Mouse (Mus musculus) hindbrain, embryonic 13.5 days (tissue): ENCODE data around the gene Dop1a. TPM values are rescaled to one million over a fixed set of nuclear protein-coding genes. Genes with fewer than 3 reads are reported as not detected.
"Not testable (repeated sequence)": the region's sequence is repeated elsewhere in the genome, so short reads cannot be mapped to it uniquely, and the experiment has no call there.

Experiments
- ATAC-seq: fragments of 200-750 bp; cut with Nextera tagmentation; 2 replicates; pipeline ENCODE4 v1.8.0; 2017; ENCODE audit warnings: moderate TSS enrichment; ENCODE audit not compliant: low FRiP score
- H3K27ac ChIP-seq: fragments of 300-500 bp; sonication (generic); 2 replicates; pipeline ENCODE4 v1.5.1; 2015; ENCODE audit warnings: inconsistent platforms, mild to moderate bottlenecking, moderate library complexity
- H3K27me3 ChIP-seq: fragments of 300-500 bp; sonication (generic); 2 replicates; pipeline ENCODE4 v1.6.1; 2015; ENCODE audit warnings: mild to moderate bottlenecking, inconsistent platforms
- H3K36me3 ChIP-seq: fragments of 300-500 bp; sonication (generic); 2 replicates; pipeline ENCODE4 v1.6.1; 2015; ENCODE audit warnings: mild to moderate bottlenecking, inconsistent platforms
- H3K4me1 ChIP-seq: fragments of 300-500 bp; sonication (generic); replicated peaks from 2 replicates; pipeline ENCODE4 v1.6.1; 2015; ENCODE audit warnings: inconsistent platforms
- H3K4me2 ChIP-seq: fragments of 300-500 bp; sonication (generic); 2 replicates; pipeline ENCODE4 v1.6.1; 2015; ENCODE audit warnings: inconsistent platforms, mild to moderate bottlenecking, moderate library complexity
- H3K4me3 ChIP-seq: fragments of 300-500 bp; sonication (generic); 2 replicates; pipeline ENCODE4 v1.5.1; 2015; ENCODE audit warnings: mild to moderate bottlenecking, inconsistent platforms
- H3K9ac ChIP-seq: fragments of 300-500 bp; sonication (generic); 2 replicates; pipeline ENCODE4 v1.6.1; 2015; ENCODE audit warnings: mild to moderate bottlenecking, inconsistent platforms
- H3K9me3 ChIP-seq: fragments of 300-500 bp; sonication (generic); 2 replicates; pipeline ENCODE4 v1.6.1; 2016; ENCODE audit warnings: inconsistent platforms
- WGBS: fragments of 180-500 bp; shearing (Covaris S2); methylation state at CpG from one replicate; pipeline ENCODE4 v1.1.7; 2015; 5-methylcytosine and 5-hydroxymethylcytosine counted together
- polyA plus RNA-seq: library from polyadenylated mRNA; unstranded; fragments of >200 nt; fragmentation: Nextera tagmentation; extraction: Ambion mirVana; gene quantifications from 2 replicates; pipeline ENCODE4 v1.2.1, GENCODE M21; 2015

The Dop1a gene
- polyA plus RNA-seq, 1 experiment from 2014 or later: 28.5 TPM

- not testable (repeated sequence) for H3K9me3 ChIP-seq, H3K4me3 ChIP-seq, H3K4me2 ChIP-seq, H3K4me1 ChIP-seq, ATAC-seq, H3K27ac ChIP-seq, H3K9ac ChIP-seq, H3K36me3 ChIP-seq, H3K27me3 ChIP-seq
- WGBS: 76% methylated on average over 10 of the region's 10 CpGs
These were observed 127.4 kb downstream of the Dop1a start for GRCm38 (mm10) chr9:86594357-86594767.

GRCm38 (mm10) chr9:86596983-86597382, 130.0 kb downstream of the Dop1a start:
- H3K27me3 ChIP-seq, H3K36me3 ChIP-seq, H3K9me3 ChIP-seq, H3K4me2 ChIP-seq, H3K4me1 ChIP-seq, H3K27ac ChIP-seq, H3K4me3 ChIP-seq, ATAC-seq, H3K9ac ChIP-seq: not testable (repeated sequence)

GRCm38 (mm10) chr9:86599723-86600303, 132.9 kb downstream of the Dop1a start:
- Histone ChIP-seq H3K9me3 (no peaks in the 10 kb centered on the region), H3K27me3 (no peaks in the 10 kb centered on the region), H3K4me2 (no peak overlapping the region), H3K27ac (no peak overlapping the region), H3K4me3 (no peak overlapping the region), H3K9ac (no peak overlapping the region), H3K36me3 (0 out of 2 replicates have a peak, but pooled peaks cover 3% of the 10 kb centered on the region), H3K4me1 (no peaks in the 10 kb centered on the region)
- ATAC-seq: no peak
- WGBS: 69% methylated on average over 8 of the region's 8 CpGs

Other genes starting within 250 kb of the Dop1a start
- gene Ube2cbp, start 2.2 kb upstream of the Dop1a start, polyA plus RNA-seq: 9.2 and 9.7 TPM in 2 replicates
- gene Pgm3, start 104.7 kb downstream of the Dop1a start, polyA plus RNA-seq: 41.4 and 43.5 TPM in 2 replicates
- 9.6 TPM in 2 replicates for gene Rwdd2a, start 104.8 kb downstream of the Dop1a start, polyA plus RNA-seq
- gene Me1, start 228.8 kb downstream of the Dop1a start, polyA plus RNA-seq: 28.5 and 30.5 TPM in 2 replicates